ENCODE assay signal across 8 mouse cellular contexts in the genomic region with DNA sequence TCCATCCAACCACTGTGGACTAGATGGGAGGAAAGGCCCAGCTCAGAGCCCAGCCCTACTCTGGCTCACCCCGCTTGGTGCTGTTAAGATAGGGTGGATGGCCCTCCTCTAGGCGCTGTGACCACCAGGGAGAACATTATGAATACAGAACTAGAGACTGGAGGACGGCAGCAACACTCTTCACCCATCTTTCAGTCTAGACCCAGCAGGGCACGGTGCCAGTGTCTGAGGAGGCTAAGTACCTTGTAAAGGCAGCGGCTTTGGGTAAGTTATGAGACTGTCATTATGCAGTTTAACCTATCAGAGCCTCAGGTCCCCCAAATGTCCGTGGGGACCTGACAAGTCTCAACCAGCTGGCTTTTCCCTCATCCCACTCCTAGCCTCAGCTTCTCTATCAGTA. TPM values are rescaled to one million over a fixed set of nuclear protein-coding genes. Genes with fewer than 3 reads are reported as not detected.
A peak's percentile ranks its signal among the peaks of the same experiment; 100 is the strongest.
DNase-seq lines count a peak whose midpoint lies in the region; ATAC-seq and TF ChIP-seq lines count a peak whose summit lies in the region.

A gene (plus strand): TSS at position 153 of the 400 bp plus-strand sequence.

- H3K27ac ChIP-seq in kidney, adult 2 months (ENCODE audit: insufficient read depth, low read depth, low read length) = peak within 1 kb of the TSS; percentile 54
- no peak within 1 kb of the TSS for H3K27ac ChIP-seq in neural tube, embryonic 15.5 days (replicated peaks)

- peak within 1 kb of the TSS; percentile 80 for H3K4me3 ChIP-seq in kidney, adult 2 months (ENCODE audit: insufficient read depth, low read depth, low read length)
- H3K4me3 ChIP-seq in neural tube, embryonic 15.5 days (replicated peaks) = peak within 1 kb of the TSS; percentile 56

- H3K9ac ChIP-seq in neural tube, embryonic 15.5 days (replicated peaks) = peak within 1 kb of the TSS; percentile 54

- no peaks in the 10 kb centered on the region for H3K4me1 ChIP-seq in kidney, adult 2 months (ENCODE audit: control insufficient read depth, insufficient read depth, low read length)
- H3K4me1 ChIP-seq in neural tube, embryonic 15.5 days = peaks cover 30% of the 10 kb centered on the region

- peak; percentile 6; the same call in 1 of the 2 replicates for ATAC-seq in neural tube, embryonic 15.5 days (ENCODE audit: low FRiP score)

- H3K27me3 ChIP-seq in kidney, adult 2 months (replicated peaks; ENCODE audit: control insufficient read depth, insufficient read depth, low read length) = no peaks in the 10 kb centered on the region
- H3K27me3 ChIP-seq in neural tube, embryonic 15.5 days (replicated peaks) = peaks cover 19% of the 10 kb centered on the region

- DNase-seq in kidney, adult 2 months = no peak
- DNase-seq in kidney, postnatal 14 days = no peak
- no peak for DNase-seq in adrenal gland, adult 8-10 months
- no peak for DNase-seq in heart, adult 8-10 months (ENCODE audit: low spot score)
- peak; percentile 53 to 57 for DNase-seq in kidney, postnatal 4 days
- no peak for DNase-seq in right cerebral cortex, postnatal 25 days
- no peak for DNase-seq in layer of hippocampus, postnatal 10 days (ENCODE audit: low spot score in 2 of 2)

- no peaks in the 10 kb centered on the region for H3K36me3 ChIP-seq in kidney, adult 2 months (ENCODE audit: control insufficient read depth, insufficient read depth, low read length)
- no peaks in the 10 kb centered on the region for H3K36me3 ChIP-seq in neural tube, embryonic 15.5 days

- H3K9me3 ChIP-seq in neural tube, embryonic 15.5 days (replicated peaks) = no peaks in the 10 kb centered on the region

- no peak for TF ChIP-seq CTCF in kidney, adult 2 months (conservative IDR thresholded peaks at IDR 0.05; ENCODE audit: insufficient read depth, insufficient read length, low read depth, low read length)

- H3K4me2 ChIP-seq in neural tube, embryonic 15.5 days = peak within 1 kb of the TSS; percentile 94

- WGBS in kidney, adult 2 months = 59% methylated on average over 6 of the region's 6 CpGs
- WGBS in neural tube, embryonic 15.5 days = 40% methylated on average over 6 of the region's 6 CpGs

- TF ChIP-seq POLR2A in kidney, adult 2 months (IDR thresholded peaks at IDR 0.05; ENCODE audit: low read depth, low read length) = no peak

RNA-seq across cellular contexts. Expression of the gene that starts here (rescaled TPM):
- 22.1 and 24.7 TPM in 2 replicates for polyA plus RNA-seq in kidney, adult 2 months (2012; rRNA removed)
- total RNA-seq in adrenal gland, adult 8-10 months (2022) = 10 to 100 TPM; 17.4 to 34.0 (median 28.1) TPM
- total RNA-seq in heart, adult 8-10 months (2022) = 10 to 100 TPM in 3 of 4 experiments, 1 to 10 TPM in 1; 7.7 to 17.3 (median 12.2) TPM
- polyA plus RNA-seq in neural tube, embryonic 15.5 days (2015; fragmentation: Nextera tagmentation; extraction: Ambion mirVana) = 3.1 and 5.5 TPM in 2 replicates
- 1 to 10 TPM; 3.1 to 3.5 TPM for total RNA-seq in layer of hippocampus, postnatal 10 days (2021)

Comparison
In these comparisons a context has a peak if more than half of its experiments do, and no peak if none do; other contexts are left out.
1. DNase-seq: peak in kidney, postnatal 4 days (2 of 2); none in kidney, adult 2 months (single experiment), kidney, postnatal 14 days (single experiment), adrenal gland, adult 8-10 months (single experiment), heart, adult 8-10 months (single experiment), right cerebral cortex, postnatal 25 days (single experiment) and layer of hippocampus, postnatal 10 days (0 of 2).